Mouse (Mus musculus): ENCODE measurements around the gene Mrto4.

The Mrto4 gene

GRCm38 (mm10) chr4:139340835-139341234 is 11.5 kb downstream of the Mrto4 start:
- DNase-seq (ENCODE audit: low spot score), result no peak

- DNase-seq (ENCODE audit: low spot score), result no peak
Observed at GRCm38 (mm10) chr4:139338145-139338544, 14.2 kb downstream of the Mrto4 start.

GRCm38 (mm10) chr4:139336822-139337483 is 15.4 kb downstream of the Mrto4 start:
- DNase-seq (ENCODE audit: low spot score), result peak; percentile 57

GRCm38 (mm10) chr4:139335507-139335906 is 16.9 kb downstream of the Mrto4 start:
- DNase-seq (ENCODE audit: low spot score), result no peak

- DNase-seq (ENCODE audit: low spot score), result no peak
Observed at GRCm38 (mm10) chr4:139334631-139335295, 17.6 kb downstream of the Mrto4 start.

- DNase-seq (ENCODE audit: low spot score), result peak; percentile 48
Observed at GRCm38 (mm10) chr4:139330605-139331004, 21.8 kb downstream of the Mrto4 start.

- DNase-seq (ENCODE audit: low spot score), result no peak
Observed at GRCm38 (mm10) chr4:139319740-139320139, 32.6 kb downstream of the Mrto4 start.

- no peak for DNase-seq (ENCODE audit: low spot score)
Observed at GRCm38 (mm10) chr4:139318449-139318848, 33.9 kb downstream of the Mrto4 start.

- DNase-seq (ENCODE audit: low spot score), result no peak
Observed at GRCm38 (mm10) chr4:139312632-139313031, 39.7 kb downstream of the Mrto4 start.

- DNase-seq (ENCODE audit: low spot score), result no peak
Observed at GRCm38 (mm10) chr4:139311707-139312106, 40.7 kb downstream of the Mrto4 start.

- no peak for DNase-seq (ENCODE audit: low spot score)
Observed at GRCm38 (mm10) chr4:139310899-139311701, 41.3 kb downstream of the Mrto4 start.

- DNase-seq (ENCODE audit: low spot score), result peak; percentile 98
Observed at GRCm38 (mm10) chr4:139310171-139310898, 42.0 kb downstream of the Mrto4 start, which contains the start of the genes Pqlc2 and Akr7a5. TSS of gene Pqlc2 (minus strand) at chr4:139310708. TSS of gene Akr7a5 (plus strand) at chr4:139310744.

- DNase-seq (ENCODE audit: low spot score), result no peak
Observed at GRCm38 (mm10) chr4:139309651-139310050, 42.7 kb downstream of the Mrto4 start.

- DNase-seq (ENCODE audit: low spot score), result no peak
Observed at GRCm38 (mm10) chr4:139307916-139308315, 44.5 kb downstream of the Mrto4 start.

- no peak for DNase-seq (ENCODE audit: low spot score)
Observed at GRCm38 (mm10) chr4:139305521-139305920, 46.9 kb downstream of the Mrto4 start.

GRCm38 (mm10) chr4:139302241-139302640 is 50.1 kb downstream of the Mrto4 start:
- DNase-seq (ENCODE audit: low spot score), result no peak

GRCm38 (mm10) chr4:139301780-139302179 is 50.6 kb downstream of the Mrto4 start:
- DNase-seq (ENCODE audit: low spot score), result no peak

GRCm38 (mm10) chr4:139298671-139299366 is 53.6 kb downstream of the Mrto4 start:
- no peak for DNase-seq (ENCODE audit: low spot score)

GRCm38 (mm10) chr4:139297566-139297965 is 54.8 kb downstream of the Mrto4 start:
- peak; percentile 58 for DNase-seq (ENCODE audit: low spot score)

Data from layer of hippocampus, adult 11-12 months (tissue).